Mouse (Mus musculus): Measurements from ENCODE around the gene Anks6. TPM values are rescaled to one million over a fixed set of nuclear protein-coding genes. Genes with fewer than 3 reads are reported as not detected.

The Anks6 gene
- polyA plus RNA-seq (2015; fragmentation: Nextera tagmentation; extraction: Ambion mirVana) = 4.3 and 4.9 TPM in 2 replicates

DNA sequence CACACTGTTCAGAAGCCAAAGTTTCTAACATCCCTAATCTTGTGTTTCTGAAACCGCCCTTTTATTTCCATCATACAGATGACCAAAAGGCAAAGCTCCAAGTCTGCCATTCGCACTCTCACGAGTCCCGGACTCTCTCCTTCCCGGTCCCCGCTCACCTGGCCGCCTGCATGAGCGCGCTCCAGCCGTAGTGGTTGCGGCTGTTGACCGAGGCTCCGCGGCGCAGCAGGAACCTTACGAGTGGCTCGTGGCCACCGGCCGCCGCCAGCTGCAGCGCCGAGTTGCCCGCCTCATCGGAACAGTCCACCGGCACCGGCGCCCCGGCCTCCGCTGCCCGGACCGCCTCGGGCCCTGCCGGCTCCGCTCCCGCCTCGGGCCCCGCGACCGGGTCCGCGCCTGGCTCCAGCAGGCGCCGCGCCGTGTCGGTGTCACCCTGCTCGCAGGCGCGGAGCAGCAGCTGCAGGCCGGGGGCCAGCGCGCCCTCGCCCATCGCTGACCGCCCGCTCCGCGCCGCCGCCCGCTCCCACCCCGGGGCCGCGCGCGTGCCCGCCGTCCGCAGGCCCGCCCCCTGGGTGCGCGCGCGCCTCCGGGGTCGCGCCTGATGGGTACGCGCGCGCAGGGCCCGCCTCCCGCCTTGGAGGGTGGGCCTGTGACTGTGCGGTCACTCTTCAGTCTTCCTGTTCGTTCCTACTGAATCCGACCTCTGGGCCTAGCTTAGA lies at the start of gene Anks6:
Gene Anks6, minus strand, starts transcription at position 637 of the 719 bp plus-strand sequence.
- no peaks in the 10 kb centered on the region for H3K9me3 ChIP-seq
- peak within 1 kb of the TSS; percentile 63 for H3K4me2 ChIP-seq (replicated peaks)
- peak within 1 kb of the TSS; percentile 47; the same call in 1 of the 2 replicates for H3K27ac ChIP-seq (replicated peaks)
- WGBS = under 1% methylated on average over 79 of the region's 86 CpGs
- H3K27me3 ChIP-seq = no peaks in the 10 kb centered on the region
- H3K9ac ChIP-seq (replicated peaks) = peak within 1 kb of the TSS; percentile 68
- H3K4me1 ChIP-seq = peaks cover 12% of the 10 kb centered on the region
- peak; percentile 90 for ATAC-seq (replicated peaks)
- H3K36me3 ChIP-seq = no peaks in the 10 kb centered on the region
- H3K4me3 ChIP-seq = peak within 1 kb of the TSS; percentile 61

GRCm38 (mm10) chr4:47103561-47103960 lies 46.3 kb upstream of the Anks6 start:
- Histone ChIP-seq H3K36me3 (no peaks in the 10 kb centered on the region), H3K27ac (replicated peaks) (no peak overlapping the region), H3K27me3 (no peaks in the 10 kb centered on the region), H3K4me2 (replicated peaks) (no peak overlapping the region), H3K9ac (replicated peaks) (no peak overlapping the region), H3K9me3 (no peaks in the 10 kb centered on the region), H3K4me3 (no peak overlapping the region), H3K4me1 (no peaks in the 10 kb centered on the region)
- WGBS = 93% methylated on average over 10 of the region's 10 CpGs
- ATAC-seq (replicated peaks) = no peak

DNA sequence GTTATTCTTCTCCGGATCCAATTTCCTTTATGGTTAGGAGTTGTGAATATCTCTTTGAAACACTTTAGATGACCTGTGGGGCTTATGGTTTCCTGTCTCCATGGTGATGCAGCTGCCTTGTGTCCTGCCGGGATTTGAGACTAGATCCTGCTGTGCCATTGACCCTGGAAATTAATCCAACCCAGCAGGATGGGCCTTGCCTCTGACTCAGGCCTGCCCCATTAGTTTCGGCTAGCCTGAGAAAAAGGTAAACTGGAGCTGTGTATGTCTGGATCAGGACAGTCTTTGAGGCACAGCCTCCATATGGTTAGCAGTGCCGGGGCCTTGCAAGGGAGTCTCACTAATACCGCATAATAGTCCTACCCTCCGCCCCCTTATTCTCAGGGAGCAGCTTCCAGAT lies 36.4 kb upstream of the Anks6 start:
- Histone ChIP-seq H3K27me3 (peaks cover 30% of the 10 kb centered on the region), H3K9ac (replicated peaks) (no peak overlapping the region), H3K36me3 (no peaks in the 10 kb centered on the region), H3K27ac (replicated peaks) (no peak overlapping the region), H3K4me3 (no peak overlapping the region), H3K4me1 (peaks cover 13% of the 10 kb centered on the region), H3K4me2 (replicated peaks) (no peak overlapping the region), H3K9me3 (no peaks in the 10 kb centered on the region)
- 19% methylated on average over 6 of the region's 6 CpGs for WGBS
- ATAC-seq (replicated peaks) = no peak

- Histone ChIP-seq H3K4me3 (no peak overlapping the region), H3K9me3 (no peaks in the 10 kb centered on the region), H3K9ac (replicated peaks) (no peak overlapping the region), H3K27me3 (peaks cover 30% of the 10 kb centered on the region), H3K4me2 (replicated peaks) (no peak overlapping the region), H3K27ac (replicated peaks) (no peak overlapping the region), H3K36me3 (no peaks in the 10 kb centered on the region), H3K4me1 (peaks cover 13% of the 10 kb centered on the region)
- 22% methylated on average over 9 of the region's 9 CpGs for WGBS
- ATAC-seq (replicated peaks) = no peak
These were observed 35.9 kb upstream of the Anks6 start for GRCm38 (mm10) chr4:47093161-47093560.

DNA sequence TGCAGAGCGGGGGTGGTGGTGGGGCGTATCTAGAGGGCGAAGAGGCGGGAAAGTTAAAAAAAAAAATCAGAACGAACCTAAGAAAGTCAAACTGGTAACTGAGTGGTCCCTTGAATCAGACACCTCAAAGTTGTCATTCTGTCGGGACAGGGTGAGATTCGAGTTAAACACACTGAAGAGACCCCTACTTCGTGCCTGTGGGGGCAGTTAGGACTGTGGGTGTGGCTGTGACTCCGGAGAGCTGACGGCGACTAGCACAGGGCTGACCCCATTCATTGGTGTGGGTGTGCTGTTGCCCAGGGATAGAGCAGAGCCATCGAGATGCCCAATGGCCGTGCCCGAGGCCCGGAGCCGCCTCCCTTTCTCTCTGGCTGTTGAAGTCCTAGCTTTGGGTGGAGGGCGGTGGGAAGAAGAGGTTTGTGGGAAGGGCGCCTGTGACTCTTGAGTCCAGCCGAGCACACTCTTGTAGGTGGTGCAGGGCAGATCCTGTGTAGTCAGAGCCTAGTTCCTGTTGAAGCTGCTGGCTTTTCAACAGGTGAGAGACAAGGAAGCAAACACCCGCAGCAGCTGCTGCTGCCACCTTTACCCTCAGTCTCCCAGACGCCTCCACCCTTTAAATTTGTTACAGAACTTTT lies 35.3 kb upstream of the Anks6 start:
- Histone ChIP-seq H3K4me2 (replicated peaks) (peak overlapping the region; percentile 99), H3K27ac (replicated peaks) (no peak overlapping the region), H3K4me1 (peaks cover 13% of the 10 kb centered on the region), H3K9me3 (no peaks in the 10 kb centered on the region), H3K27me3 (peaks cover 30% of the 10 kb centered on the region), H3K36me3 (no peaks in the 10 kb centered on the region), H3K9ac (replicated peaks) (peak overlapping the region; percentile 65), H3K4me3 (peak overlapping the region; percentile 71)
- under 1% methylated on average over 21 of the region's 21 CpGs for WGBS
- ATAC-seq (replicated peaks) = peak; percentile 69; the same call in 1 of the 2 replicates

- H3K27me3 ChIP-seq = peaks cover 30% of the 10 kb centered on the region
- H3K36me3 ChIP-seq = no peaks in the 10 kb centered on the region
- H3K9me3 ChIP-seq = no peaks in the 10 kb centered on the region
- H3K4me1 ChIP-seq = peaks cover 13% of the 10 kb centered on the region
- WGBS = 1% methylated on average over 62 of the region's 74 CpGs
- H3K4me3 ChIP-seq = peak within 1 kb of the TSS; percentile 71
- peak within 1 kb of the TSS; percentile 99 for H3K4me2 ChIP-seq (replicated peaks)
- ATAC-seq (replicated peaks) = peak; percentile 79
- H3K27ac ChIP-seq (replicated peaks) = no peak within 1 kb of the TSS
- H3K9ac ChIP-seq (replicated peaks) = peak within 1 kb of the TSS; percentile 65
These were observed 34.5 kb upstream of the Anks6 start, which contains the start of gene Galnt12 for GRCm38 (mm10) chr4:47091493-47092386. Galnt12 (plus strand) TSS chr4:47091909.

DNA sequence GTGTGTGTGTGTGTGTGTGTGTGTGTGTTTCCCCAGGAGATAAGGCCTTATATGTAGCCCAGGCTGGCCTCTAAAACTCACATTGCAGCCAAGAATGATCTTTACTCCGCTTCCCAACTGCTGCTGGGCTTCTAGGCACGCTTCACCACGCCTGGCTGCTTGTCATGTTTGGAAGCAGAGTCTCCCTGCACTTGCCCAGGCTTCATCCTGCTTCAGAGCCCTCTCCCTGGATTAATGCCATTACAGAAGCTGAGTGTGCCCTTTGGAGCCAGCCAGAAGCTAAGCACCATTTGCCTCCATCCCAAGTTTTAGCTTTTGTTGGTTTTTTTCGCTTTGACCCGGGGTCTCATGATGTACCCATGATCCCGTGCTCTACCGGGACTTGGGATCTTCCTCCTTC lies 31.4 kb upstream of the Anks6 start:
- H3K27me3 ChIP-seq = peaks cover 22% of the 10 kb centered on the region
- H3K4me1 ChIP-seq = peaks cover 13% of the 10 kb centered on the region
- no peak for ATAC-seq (replicated peaks)
- no peaks in the 10 kb centered on the region for H3K36me3 ChIP-seq
- H3K9me3 ChIP-seq = no peaks in the 10 kb centered on the region
- H3K9ac ChIP-seq (replicated peaks) = no peak overlapping the region
- H3K4me2 ChIP-seq (replicated peaks) = no peak overlapping the region
- WGBS = 89% methylated on average over 7 of the region's 7 CpGs
- no peak overlapping the region for H3K27ac ChIP-seq (replicated peaks)
- no peak overlapping the region for H3K4me3 ChIP-seq

GRCm38 (mm10) chr4:47083824-47084223 lies 26.6 kb upstream of the Anks6 start:
- Histone ChIP-seq H3K36me3 (no peaks in the 10 kb centered on the region), H3K27ac (replicated peaks) (no peak overlapping the region), H3K27me3 (no peaks in the 10 kb centered on the region), H3K9ac (replicated peaks) (no peak overlapping the region), H3K4me1 (no peaks in the 10 kb centered on the region), H3K9me3 (no peaks in the 10 kb centered on the region), H3K4me3 (no peak overlapping the region), H3K4me2 (replicated peaks) (no peak overlapping the region)
- no peak for ATAC-seq (replicated peaks)
- WGBS = 96% methylated on average over 7 of the region's 7 CpGs

DNA sequence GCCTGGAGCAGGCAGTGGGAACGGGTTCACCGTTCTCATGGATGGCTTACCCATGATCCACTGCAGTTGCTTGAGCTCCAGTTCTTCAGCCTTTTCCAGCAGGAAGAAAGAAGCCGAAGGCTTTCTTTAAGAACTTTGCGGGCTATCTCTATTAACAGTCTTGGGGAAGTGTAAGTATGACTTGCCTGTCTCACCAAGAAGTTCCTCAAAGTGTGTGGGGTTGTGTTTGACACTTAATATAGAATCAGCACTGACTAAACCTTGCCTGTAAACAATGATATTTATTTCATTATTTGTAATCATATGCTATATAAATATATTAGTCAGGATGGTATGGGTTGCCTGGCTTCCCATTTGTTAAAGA lies 23.4 kb upstream of the Anks6 start:
- Histone ChIP-seq H3K4me3 (no peak overlapping the region), H3K27ac (replicated peaks) (no peak overlapping the region), H3K4me2 (replicated peaks) (no peak overlapping the region), H3K4me1 (no peaks in the 10 kb centered on the region), H3K36me3 (no peaks in the 10 kb centered on the region), H3K9ac (replicated peaks) (no peak overlapping the region), H3K9me3 (no peaks in the 10 kb centered on the region), H3K27me3 (no peaks in the 10 kb centered on the region)
- ATAC-seq (replicated peaks) = no peak
- 98% methylated on average over 4 of the region's 4 CpGs for WGBS

- ATAC-seq (replicated peaks) = no peak
- WGBS = 92% methylated on average over 17 of the region's 17 CpGs
These were observed 22.9 kb upstream of the Anks6 start for GRCm38 (mm10) chr4:47079997-47080646.

DNA sequence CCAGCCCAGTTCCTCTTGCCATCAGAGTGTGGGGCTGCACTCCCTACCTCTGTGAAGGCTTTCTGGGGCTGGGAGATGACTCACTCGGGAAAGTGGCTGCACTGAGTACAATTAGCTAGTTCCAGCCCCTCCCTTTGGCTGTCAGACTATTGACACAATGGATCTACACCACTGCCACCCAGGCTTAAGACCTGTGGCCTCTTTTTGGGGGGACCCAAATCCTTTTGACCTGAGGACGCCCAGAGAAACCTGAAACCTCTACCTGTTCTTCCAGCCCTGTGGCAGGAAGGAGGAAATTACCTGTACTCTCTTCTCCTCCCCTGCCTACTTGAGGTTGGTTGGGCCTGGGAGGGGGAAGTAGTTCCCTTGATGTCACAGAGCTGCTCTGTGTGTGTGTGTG lies 17.8 kb upstream of the Anks6 start:
- Histone ChIP-seq H3K4me1 (no peaks in the 10 kb centered on the region), H3K4me2 (replicated peaks) (no peak overlapping the region), H3K4me3 (no peak overlapping the region), H3K27me3 (no peaks in the 10 kb centered on the region), H3K36me3 (no peaks in the 10 kb centered on the region), H3K9ac (replicated peaks) (no peak overlapping the region), H3K27ac (replicated peaks) (no peak overlapping the region), H3K9me3 (no peaks in the 10 kb centered on the region)
- no peak for ATAC-seq (replicated peaks)
- 38% methylated on average over 2 of the region's 2 CpGs for WGBS

More at GRCm38 (mm10) chr4:47079997-47080646, 22.9 kb upstream of the Anks6 start:
- no peak overlapping the region for H3K27ac ChIP-seq (replicated peaks)
- no peaks in the 10 kb centered on the region for H3K36me3 ChIP-seq
- no peak overlapping the region for H3K9ac ChIP-seq (replicated peaks)
- H3K4me3 ChIP-seq = no peak overlapping the region
- H3K4me1 ChIP-seq = no peaks in the 10 kb centered on the region
- no peaks in the 10 kb centered on the region for H3K27me3 ChIP-seq
- H3K9me3 ChIP-seq = no peaks in the 10 kb centered on the region
- H3K4me2 ChIP-seq (replicated peaks) = no peak overlapping the region

All from forebrain, embryonic 15.5 days (tissue).